Mouse (Mus musculus): Measurements from ENCODE around the gene 1600014C23Rik. TPM values are rescaled to one million over a fixed set of nuclear protein-coding genes. Genes with fewer than 3 reads are reported as not detected.

Gene 1600014C23Rik
- polyA plus RNA-seq, 1 experiment from 2014 or later = not detected

- H3K4me2 ChIP-seq (ENCODE audit: low read depth, low read length) = peak overlapping the region; percentile 63
- H3K4me3 ChIP-seq (ENCODE audit: low read depth, low read length) = no peak overlapping the region
- no peaks in the 10 kb centered on the region for H3K36me3 ChIP-seq (ENCODE audit: control insufficient read depth, insufficient read depth)
- H3K9ac ChIP-seq (ENCODE audit: low read depth, low read length) = no peak overlapping the region
- H3K27ac ChIP-seq (ENCODE audit: low read length) = no peak overlapping the region
- H3K9me3 ChIP-seq (replicated peaks; ENCODE audit: control insufficient read depth, low read length) = no peaks in the 10 kb centered on the region
- no peak for ATAC-seq (ENCODE audit: low read depth)
- H3K4me1 ChIP-seq (ENCODE audit: control insufficient read depth, low read depth, low read length) = peaks cover 41% of the 10 kb centered on the region
- peaks cover 27% of the 10 kb centered on the region for H3K27me3 ChIP-seq (ENCODE audit: control insufficient read depth, insufficient read depth, low read depth, low read length)
- 69% methylated on average over 19 of the region's 19 CpGs for WGBS (ENCODE audit: insufficient replicate concordance)
Measured at GRCm38 (mm10) chr17:45733038-45733734, 458 bp downstream of the 1600014C23Rik start.

- H3K9me3 ChIP-seq (replicated peaks; ENCODE audit: control insufficient read depth, low read length) = no peaks in the 10 kb centered on the region
- no peak overlapping the region for H3K9ac ChIP-seq (ENCODE audit: low read depth, low read length)
- H3K36me3 ChIP-seq (ENCODE audit: control insufficient read depth, insufficient read depth) = no peaks in the 10 kb centered on the region
- 25% methylated on average over 9 of the region's 9 CpGs for WGBS (ENCODE audit: insufficient replicate concordance)
- no peak overlapping the region for H3K4me2 ChIP-seq (ENCODE audit: low read depth, low read length)
- H3K27me3 ChIP-seq (ENCODE audit: control insufficient read depth, insufficient read depth, low read depth, low read length) = peaks cover 27% of the 10 kb centered on the region
- no peak overlapping the region for H3K27ac ChIP-seq (ENCODE audit: low read length)
- ATAC-seq (ENCODE audit: low read depth) = no peak
- no peak overlapping the region for H3K4me3 ChIP-seq (ENCODE audit: low read depth, low read length)
- peaks cover 40% of the 10 kb centered on the region for H3K4me1 ChIP-seq (ENCODE audit: control insufficient read depth, low read depth, low read length)
Measured at GRCm38 (mm10) chr17:45731172-45731864, 2.3 kb downstream of the 1600014C23Rik start.

DNA sequence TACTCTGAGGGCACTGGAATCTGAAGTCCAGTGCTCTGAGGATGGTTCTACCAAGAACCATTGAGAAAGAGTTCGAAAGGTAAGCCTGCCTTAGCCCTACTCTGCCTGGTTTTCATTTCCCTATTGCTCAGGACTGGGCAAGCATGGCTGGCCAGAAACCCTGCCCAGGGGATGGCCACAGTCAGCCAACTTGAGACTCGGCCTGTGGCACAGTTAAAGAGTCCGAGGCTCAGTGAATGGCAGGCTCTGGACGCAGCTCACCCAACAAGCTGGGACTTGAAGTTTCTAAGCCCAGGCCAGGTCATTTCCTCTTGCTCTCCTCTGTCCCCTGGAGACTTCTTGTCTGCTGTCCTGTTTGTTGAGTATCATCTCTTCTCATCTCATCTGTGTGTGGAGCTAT, 2.9 kb downstream of the 1600014C23Rik start:
- no peak overlapping the region for H3K9ac ChIP-seq (ENCODE audit: low read depth, low read length)
- no peaks in the 10 kb centered on the region for H3K9me3 ChIP-seq (replicated peaks; ENCODE audit: control insufficient read depth, low read length)
- no peak overlapping the region for H3K4me3 ChIP-seq (ENCODE audit: low read depth, low read length)
- no peak overlapping the region for H3K27ac ChIP-seq (ENCODE audit: low read length)
- H3K27me3 ChIP-seq (ENCODE audit: control insufficient read depth, insufficient read depth, low read depth, low read length) = peaks cover 27% of the 10 kb centered on the region
- no peak for ATAC-seq (ENCODE audit: low read depth)
- H3K36me3 ChIP-seq (ENCODE audit: control insufficient read depth, insufficient read depth) = no peaks in the 10 kb centered on the region
- 80% methylated on average over 4 of the region's 4 CpGs for WGBS (ENCODE audit: insufficient replicate concordance)
- H3K4me1 ChIP-seq (ENCODE audit: control insufficient read depth, low read depth, low read length) = peaks cover 40% of the 10 kb centered on the region
- H3K4me2 ChIP-seq (ENCODE audit: low read depth, low read length) = no peak overlapping the region

GRCm38 (mm10) chr17:45729387-45729786, 4.3 kb downstream of the 1600014C23Rik start:
- Histone ChIP-seq H3K27ac (ENCODE audit: low read length) (no peak overlapping the region), H3K4me3 (ENCODE audit: low read depth, low read length) (no peak overlapping the region), H3K9ac (ENCODE audit: low read depth, low read length) (no peak overlapping the region), H3K4me2 (ENCODE audit: low read depth, low read length) (no peak overlapping the region), H3K9me3 (replicated peaks; ENCODE audit: control insufficient read depth, low read length) (no peaks in the 10 kb centered on the region), H3K36me3 (ENCODE audit: control insufficient read depth, insufficient read depth) (no peaks in the 10 kb centered on the region), H3K4me1 (ENCODE audit: control insufficient read depth, low read depth, low read length) (peaks cover 29% of the 10 kb centered on the region), H3K27me3 (ENCODE audit: control insufficient read depth, insufficient read depth, low read depth, low read length) (peaks cover 25% of the 10 kb centered on the region)
- WGBS (ENCODE audit: insufficient replicate concordance) = 53% methylated on average over 10 of the region's 10 CpGs
- ATAC-seq (ENCODE audit: low read depth) = no peak

- Histone ChIP-seq H3K27ac (ENCODE audit: low read length) (no peak overlapping the region), H3K4me3 (ENCODE audit: low read depth, low read length) (no peak overlapping the region), H3K27me3 (ENCODE audit: control insufficient read depth, insufficient read depth, low read depth, low read length) (peaks cover 13% of the 10 kb centered on the region), H3K9me3 (replicated peaks; ENCODE audit: control insufficient read depth, low read length) (no peaks in the 10 kb centered on the region), H3K9ac (ENCODE audit: low read depth, low read length) (no peak overlapping the region), H3K4me2 (ENCODE audit: low read depth, low read length) (no peak overlapping the region), H3K36me3 (ENCODE audit: control insufficient read depth, insufficient read depth) (no peaks in the 10 kb centered on the region), H3K4me1 (ENCODE audit: control insufficient read depth, low read depth, low read length) (peaks cover 22% of the 10 kb centered on the region)
- no peak for ATAC-seq (ENCODE audit: low read depth)
- 74% methylated on average over 8 of the region's 8 CpGs for WGBS (ENCODE audit: insufficient replicate concordance)
Measured at GRCm38 (mm10) chr17:45727983-45728723, 5.5 kb downstream of the 1600014C23Rik start.

DNA sequence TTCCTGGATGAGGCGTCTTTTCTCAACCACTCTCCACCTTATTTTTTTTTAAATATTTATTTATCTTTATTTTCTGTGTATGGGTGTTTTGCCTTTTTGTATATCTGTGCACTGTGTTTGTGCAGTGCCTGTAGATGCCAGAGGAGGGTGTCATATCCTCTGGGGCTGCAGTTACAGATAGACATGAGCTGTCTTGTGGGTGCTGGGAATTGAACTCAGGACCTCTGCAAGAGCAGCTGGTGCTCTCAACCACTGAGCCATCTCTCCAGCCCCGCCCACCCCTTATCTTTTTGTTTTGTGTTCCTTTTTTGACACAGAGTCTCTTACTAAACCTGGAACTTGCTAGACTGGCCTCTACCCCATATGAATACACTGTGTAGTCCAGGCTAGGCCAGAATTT, 6.2 kb downstream of the 1600014C23Rik start:
- Histone ChIP-seq H3K4me3 (ENCODE audit: low read depth, low read length) (no peak overlapping the region), H3K27me3 (ENCODE audit: control insufficient read depth, insufficient read depth, low read depth, low read length) (peaks cover 6% of the 10 kb centered on the region), H3K36me3 (ENCODE audit: control insufficient read depth, insufficient read depth) (no peaks in the 10 kb centered on the region), H3K27ac (ENCODE audit: low read length) (no peak overlapping the region), H3K4me2 (ENCODE audit: low read depth, low read length) (no peak overlapping the region), H3K9me3 (replicated peaks; ENCODE audit: control insufficient read depth, low read length) (no peaks in the 10 kb centered on the region), H3K4me1 (ENCODE audit: control insufficient read depth, low read depth, low read length) (peaks cover 22% of the 10 kb centered on the region), H3K9ac (ENCODE audit: low read depth, low read length) (no peak overlapping the region)
- ATAC-seq (ENCODE audit: low read depth) = no peak
- WGBS (ENCODE audit: insufficient replicate concordance) = 57% methylated on average over 2 of the region's 2 CpGs

GRCm38 (mm10) chr17:45726249-45726648, 7.4 kb downstream of the 1600014C23Rik start:
- WGBS (ENCODE audit: insufficient replicate concordance) = 27% methylated on average over 7 of the region's 7 CpGs
- no peaks in the 10 kb centered on the region for H3K36me3 ChIP-seq (ENCODE audit: control insufficient read depth, insufficient read depth)
- no peaks in the 10 kb centered on the region for H3K27me3 ChIP-seq (ENCODE audit: control insufficient read depth, insufficient read depth, low read depth, low read length)
- H3K4me2 ChIP-seq (ENCODE audit: low read depth, low read length) = peak overlapping the region; percentile 35
- peak overlapping the region; percentile 52 for H3K9ac ChIP-seq (ENCODE audit: low read depth, low read length)
- H3K4me1 ChIP-seq (ENCODE audit: control insufficient read depth, low read depth, low read length) = peaks cover 22% of the 10 kb centered on the region
- H3K9me3 ChIP-seq (replicated peaks; ENCODE audit: control insufficient read depth, low read length) = no peaks in the 10 kb centered on the region
- ATAC-seq (ENCODE audit: low read depth) = peak; percentile 82
- H3K27ac ChIP-seq (ENCODE audit: low read length) = peak overlapping the region; percentile 50
- no peak overlapping the region for H3K4me3 ChIP-seq (ENCODE audit: low read depth, low read length)

- 89% methylated on average over 10 of the region's 10 CpGs for WGBS (ENCODE audit: insufficient replicate concordance)
- Histone ChIP-seq H3K27me3 (ENCODE audit: control insufficient read depth, insufficient read depth, low read depth, low read length) (no peaks in the 10 kb centered on the region), H3K9me3 (replicated peaks; ENCODE audit: control insufficient read depth, low read length) (no peaks in the 10 kb centered on the region), H3K4me2 (ENCODE audit: low read depth, low read length) (no peak overlapping the region; the same call in 1 of the 2 replicates), H3K36me3 (ENCODE audit: control insufficient read depth, insufficient read depth) (no peaks in the 10 kb centered on the region), H3K4me3 (ENCODE audit: low read depth, low read length) (no peak overlapping the region), H3K4me1 (ENCODE audit: control insufficient read depth, low read depth, low read length) (peaks cover 22% of the 10 kb centered on the region), H3K9ac (ENCODE audit: low read depth, low read length) (no peak overlapping the region), H3K27ac (ENCODE audit: low read length) (no peak overlapping the region)
- no peak for ATAC-seq (ENCODE audit: low read depth)
Measured at GRCm38 (mm10) chr17:45724574-45724921, 9.1 kb downstream of the 1600014C23Rik start.

All from liver, embryonic 16.5 days (tissue).